Mouse (Mus musculus) forebrain, embryonic 13.5 days (tissue): ENCODE data around the gene Tasp1. TPM values are rescaled to one million over a fixed set of nuclear protein-coding genes. Genes with fewer than 3 reads are reported as not detected.
A peak's percentile ranks its signal among the peaks of the same experiment; 100 is the strongest.
"Not testable (repeated sequence)": the region's sequence is repeated elsewhere in the genome, so short reads cannot be mapped to it uniquely, and the experiment has no call there.

Source experiments
- ATAC-seq: fragments of 200-750 bp; cut with Nextera tagmentation; 2 replicates; pipeline ENCODE4 v1.8.0; 2017
- H3K27ac ChIP-seq: fragments of 300-500 bp; sonication (generic); 2 replicates; pipeline ENCODE4 v1.5.1; 2015; ENCODE audit warnings: inconsistent platforms, mild to moderate bottlenecking, moderate library complexity
- H3K27me3 ChIP-seq: fragments of 300-500 bp; sonication (generic); 2 replicates; pipeline ENCODE4 v1.6.1; 2015; ENCODE audit warnings: mild to moderate bottlenecking, inconsistent platforms
- H3K36me3 ChIP-seq: fragments of 300-500 bp; sonication (generic); 2 replicates; pipeline ENCODE4 v1.6.1; 2015; ENCODE audit warnings: mild to moderate bottlenecking, inconsistent platforms; ENCODE audit not compliant: poor library complexity, severe bottlenecking
- H3K4me1 ChIP-seq: fragments of 300-500 bp; sonication (generic); 2 replicates; pipeline ENCODE4 v1.6.1; 2015; ENCODE audit warnings: inconsistent platforms
- H3K4me2 ChIP-seq: fragments of 300-500 bp; sonication (generic); 2 replicates; pipeline ENCODE4 v1.6.1; 2015; ENCODE audit warnings: inconsistent platforms, mild to moderate bottlenecking, moderate library complexity
- H3K4me3 ChIP-seq: fragments of 300-500 bp; sonication (generic); 2 replicates; pipeline ENCODE4 v1.5.1; 2015; ENCODE audit warnings: mild to moderate bottlenecking, inconsistent platforms
- H3K9ac ChIP-seq: fragments of 300-500 bp; sonication (generic); 2 replicates; pipeline ENCODE4 v1.6.1; 2015; ENCODE audit warnings: mild to moderate bottlenecking, inconsistent platforms
- H3K9me3 ChIP-seq: fragments of 300-500 bp; sonication (generic); replicated peaks from 2 replicates; pipeline ENCODE4 v1.6.1; 2016; ENCODE audit warnings: inconsistent platforms
- WGBS: fragments of 180-500 bp; shearing (Covaris S2); methylation state at CpG from one replicate; pipeline ENCODE4 v1.1.7; 2015; 5-methylcytosine and 5-hydroxymethylcytosine counted together
- polyA plus RNA-seq: library from polyadenylated mRNA; unstranded; fragments of >200 nt; fragmentation: Nextera tagmentation; extraction: Ambion mirVana; gene quantifications from 2 replicates; pipeline ENCODE4 v1.2.1, GENCODE M21; 2015

The Tasp1 gene
- polyA plus RNA-seq, 1 experiment from 2014 or later: 16.1 TPM

- Histone ChIP-seq H3K27ac (no peak overlapping the region), H3K27me3 (no peaks in the 10 kb centered on the region), H3K9me3 (no peaks in the 10 kb centered on the region), H3K9ac (no peak overlapping the region), H3K4me1 (no peaks in the 10 kb centered on the region), H3K4me2 (no peak overlapping the region), H3K36me3 (no peaks in the 10 kb centered on the region), H3K4me3 (no peak overlapping the region)
- ATAC-seq: no peak
- 91% methylated on average over 11 of the region's 11 CpGs for WGBS
Measured at GRCm38 (mm10) chr2:140080747-140081577, 14.4 kb upstream of the Tasp1 start.

- not testable (repeated sequence) for H3K4me1 ChIP-seq, H3K9me3 ChIP-seq, ATAC-seq, H3K27ac ChIP-seq, H3K4me2 ChIP-seq, H3K27me3 ChIP-seq, H3K4me3 ChIP-seq, H3K9ac ChIP-seq, H3K36me3 ChIP-seq
Measured at GRCm38 (mm10) chr2:140079284-140079683, 12.7 kb upstream of the Tasp1 start.

- no peak for ATAC-seq
- Histone ChIP-seq H3K9ac (no peak overlapping the region), H3K27ac (no peak overlapping the region), H3K4me2 (no peak overlapping the region), H3K9me3 (no peaks in the 10 kb centered on the region), H3K4me1 (no peaks in the 10 kb centered on the region), H3K27me3 (no peaks in the 10 kb centered on the region), H3K4me3 (no peak overlapping the region), H3K36me3 (no peaks in the 10 kb centered on the region)
- 56% methylated on average over 6 of the region's 6 CpGs for WGBS
Measured at GRCm38 (mm10) chr2:140078600-140079280, 12.1 kb upstream of the Tasp1 start.

GRCm38 (mm10) chr2:140077476-140077875, 10.9 kb upstream of the Tasp1 start:
- ATAC-seq: no peak
- Histone ChIP-seq H3K27me3 (no peaks in the 10 kb centered on the region), H3K4me3 (no peak overlapping the region), H3K4me2 (no peak overlapping the region), H3K9ac (no peak overlapping the region), H3K27ac (no peak overlapping the region), H3K36me3 (no peaks in the 10 kb centered on the region), H3K4me1 (no peaks in the 10 kb centered on the region), H3K9me3 (no peaks in the 10 kb centered on the region)
- WGBS: 35% methylated on average over 1 of the region's 1 CpGs

- Histone ChIP-seq H3K27ac (no peak overlapping the region), H3K9ac (no peak overlapping the region), H3K4me1 (no peaks in the 10 kb centered on the region), H3K27me3 (no peaks in the 10 kb centered on the region), H3K36me3 (no peaks in the 10 kb centered on the region), H3K4me3 (no peak overlapping the region), H3K4me2 (no peak overlapping the region), H3K9me3 (no peaks in the 10 kb centered on the region)
- 88% methylated on average over 3 of the region's 3 CpGs for WGBS
- no peak for ATAC-seq
Measured at GRCm38 (mm10) chr2:140075150-140075549, 8.5 kb upstream of the Tasp1 start.

- WGBS: 64% methylated on average over 4 of the region's 4 CpGs
- peaks cover 13% of the 10 kb centered on the region for H3K4me1 ChIP-seq
- no peaks in the 10 kb centered on the region for H3K9me3 ChIP-seq
- H3K27me3 ChIP-seq: no peaks in the 10 kb centered on the region
- H3K36me3 ChIP-seq: no peaks in the 10 kb centered on the region
- peak overlapping the region; percentile 72 for H3K4me2 ChIP-seq
- H3K27ac ChIP-seq: no peak overlapping the region
- peak overlapping the region; percentile 78; the same call in 1 of the 2 replicates for H3K4me3 ChIP-seq
- H3K9ac ChIP-seq: no peak overlapping the region
- no peak for ATAC-seq
Measured at GRCm38 (mm10) chr2:140067516-140067915, 911 bp upstream of the Tasp1 start.

GRCm38 (mm10) chr2:140065676-140066075, 929 bp downstream of the Tasp1 start:
- Histone ChIP-seq H3K36me3 (no peaks in the 10 kb centered on the region), H3K27ac (no peak overlapping the region), H3K4me1 (peaks cover 13% of the 10 kb centered on the region), H3K4me2 (peak overlapping the region; percentile 72), H3K9me3 (no peaks in the 10 kb centered on the region), H3K27me3 (no peaks in the 10 kb centered on the region), H3K9ac (peak overlapping the region; percentile 86; the same call in 1 of the 2 replicates), H3K4me3 (peak overlapping the region; percentile 78)
- no peak for ATAC-seq
- 79% methylated on average over 8 of the region's 8 CpGs for WGBS

- 85% methylated on average over 3 of the region's 3 CpGs for WGBS
- no peak overlapping the region for H3K9ac ChIP-seq
- no peak overlapping the region for H3K4me2 ChIP-seq
- peaks cover 7% of the 10 kb centered on the region for H3K36me3 ChIP-seq
- H3K9me3 ChIP-seq: no peaks in the 10 kb centered on the region
- no peak overlapping the region for H3K27ac ChIP-seq
- no peaks in the 10 kb centered on the region for H3K27me3 ChIP-seq
- peaks cover 7% of the 10 kb centered on the region for H3K4me1 ChIP-seq
- ATAC-seq: no peak
- no peak overlapping the region for H3K4me3 ChIP-seq
Measured at GRCm38 (mm10) chr2:140061481-140061880, 5.1 kb downstream of the Tasp1 start.

GRCm38 (mm10) chr2:140060092-140060867, 6.3 kb downstream of the Tasp1 start:
- H3K36me3 ChIP-seq: peaks cover 14% of the 10 kb centered on the region
- H3K4me2 ChIP-seq: no peak overlapping the region
- H3K4me1 ChIP-seq: no peaks in the 10 kb centered on the region
- no peaks in the 10 kb centered on the region for H3K27me3 ChIP-seq
- no peaks in the 10 kb centered on the region for H3K9me3 ChIP-seq
- no peak overlapping the region for H3K9ac ChIP-seq
- no peak for ATAC-seq
- H3K4me3 ChIP-seq: no peak overlapping the region
- no peak overlapping the region for H3K27ac ChIP-seq
- 91% methylated on average over 4 of the region's 4 CpGs for WGBS

- ATAC-seq: no peak
- no peak overlapping the region for H3K9ac ChIP-seq
- H3K27ac ChIP-seq: no peak overlapping the region
- no peaks in the 10 kb centered on the region for H3K4me1 ChIP-seq
- whole genome bisulfite sequencing: 89% methylated on average over 6 of the region's 6 CpGs
- no peak overlapping the region for H3K4me2 ChIP-seq
- H3K27me3 ChIP-seq: no peaks in the 10 kb centered on the region
- no peaks in the 10 kb centered on the region for H3K9me3 ChIP-seq
- H3K4me3 ChIP-seq: no peak overlapping the region
- H3K36me3 ChIP-seq: peaks cover 30% of the 10 kb centered on the region
Measured at GRCm38 (mm10) chr2:140058125-140058524, 8.5 kb downstream of the Tasp1 start.

- no peak overlapping the region for H3K4me2 ChIP-seq
- WGBS: 90% methylated on average over 2 of the region's 2 CpGs
- peaks cover 80% of the 10 kb centered on the region for H3K36me3 ChIP-seq
- no peak overlapping the region for H3K4me3 ChIP-seq
- H3K27me3 ChIP-seq: no peaks in the 10 kb centered on the region
- H3K27ac ChIP-seq: no peak overlapping the region
- H3K4me1 ChIP-seq: no peaks in the 10 kb centered on the region
- no peaks in the 10 kb centered on the region for H3K9me3 ChIP-seq
- no peak overlapping the region for H3K9ac ChIP-seq
- ATAC-seq: no peak
Measured at GRCm38 (mm10) chr2:140051607-140052126, 14.9 kb downstream of the Tasp1 start.
